Mouse (Mus musculus): ENCODE measurements around the gene Nrap.

DNA sequence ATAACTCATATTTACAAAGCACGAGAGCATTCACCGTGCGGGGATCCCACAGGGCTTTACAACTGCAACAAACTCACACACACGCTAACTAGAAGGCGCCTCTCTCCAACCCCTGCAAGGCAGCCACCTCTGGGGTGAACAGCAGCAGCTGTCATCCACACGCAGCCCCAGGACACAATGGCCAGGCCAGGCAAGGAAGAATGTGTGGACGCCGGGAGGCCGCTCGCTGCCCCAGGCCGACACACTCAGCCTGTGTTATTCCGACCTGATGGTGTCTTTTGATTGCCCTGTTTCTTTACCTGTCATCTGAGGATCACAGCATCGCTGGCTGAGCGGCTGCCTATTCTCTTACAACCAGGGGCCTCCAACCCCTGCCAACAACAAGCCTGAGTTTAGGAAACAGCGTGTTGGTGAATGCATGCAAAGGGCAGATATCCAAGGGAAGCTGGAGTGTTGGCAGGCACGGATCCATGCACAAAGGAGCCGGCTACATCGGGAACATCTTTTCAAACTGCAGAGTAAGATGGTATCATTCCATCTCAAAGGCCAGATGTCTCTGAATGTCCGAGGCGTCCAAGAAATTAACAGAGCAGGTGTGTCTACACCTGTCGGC is 63.5 kb downstream of the Nrap start:
- TF ChIP-seq CTCF (IDR thresholded peaks at IDR 0.05; ENCODE audit: low read depth) (no peak), EP300 (optimal IDR thresholded peaks at IDR 0.05) (no peak)

All from stomach, postnatal 0 days (tissue).